Mouse (Mus musculus) small intestine, adult 2 months (tissue): ENCODE data around the gene Dip2c. TPM values are rescaled to one million over a fixed set of nuclear protein-coding genes. Genes with fewer than 3 reads are reported as not detected.
A peak's percentile ranks its signal among the peaks of the same experiment; 100 is the strongest.

Experiments used
- H3K27ac ChIP-seq: fragments of 200-500 bp; 2 replicates; pipeline ENCODE4 v1.5.1; 2012; ENCODE audit warnings: low read depth, low read length, control low read depth, inconsistent platforms; ENCODE audit not compliant: insufficient read depth
- H3K27me3 ChIP-seq: fragments of 200-500 bp; 2 replicates; pipeline ENCODE4 v1.6.1; 2012; ENCODE audit warnings: mild to moderate bottlenecking, moderate library complexity, low read length, inconsistent platforms; ENCODE audit not compliant: control insufficient read depth, insufficient read depth
- H3K36me3 ChIP-seq: fragments of 200-500 bp; 2 replicates; pipeline ENCODE4 v1.6.1; 2012; ENCODE audit warnings: mild to moderate bottlenecking, low read length, control low read depth, inconsistent platforms; ENCODE audit not compliant: control insufficient read depth, insufficient read depth
- H3K4me1 ChIP-seq: fragments of 200-500 bp; 2 replicates; pipeline ENCODE4 v1.6.1; 2012; ENCODE audit warnings: low read length, inconsistent platforms, mixed read lengths; ENCODE audit not compliant: control insufficient read depth, insufficient read depth, insufficient read length
- H3K4me3 ChIP-seq: fragments of 200-500 bp; 2 replicates; pipeline ENCODE4 v1.5.1; 2012; ENCODE audit warnings: low read depth, mild to moderate bottlenecking, control low read depth, inconsistent platforms, low read length, moderate library complexity
- CTCF ChIP-seq: fragments of 200-500 bp; IDR thresholded peaks from 2 replicates; pipeline ENCODE4 v1.5.1; 2012; ENCODE audit warnings: low read depth, mild to moderate bottlenecking, control low read depth, inconsistent platforms, low read length, moderate library complexity, mixed read lengths; ENCODE audit not compliant: insufficient replicate concordance, insufficient read length; ENCODE audit errors: extremely low read depth
- POLR2A ChIP-seq: fragments of 200-500 bp; IDR thresholded peaks from 2 replicates; pipeline ENCODE4 v1.6.1; 2012; ENCODE audit warnings: low read depth, mild to moderate bottlenecking, control low read depth, inconsistent platforms, low read length, moderate library complexity
- whole genome bisulfite sequencing: fragments of 180-500 bp; shearing (Covaris S2); methylation state at CpG from one replicate; pipeline ENCODE4 v1.1.7; 2018; 5-methylcytosine and 5-hydroxymethylcytosine counted together
- polyA plus RNA-seq: library from polyadenylated mRNA; depleted of rRNA; stranded (reverse); fragments of >200 nt; gene quantifications from 2 replicates; pipeline ENCODE4 v1.2.3, GENCODE M21; 2012; rRNA removed

Gene Dip2c
- polyA plus RNA-seq, result 2.5 TPM in 2 replicates

DNA sequence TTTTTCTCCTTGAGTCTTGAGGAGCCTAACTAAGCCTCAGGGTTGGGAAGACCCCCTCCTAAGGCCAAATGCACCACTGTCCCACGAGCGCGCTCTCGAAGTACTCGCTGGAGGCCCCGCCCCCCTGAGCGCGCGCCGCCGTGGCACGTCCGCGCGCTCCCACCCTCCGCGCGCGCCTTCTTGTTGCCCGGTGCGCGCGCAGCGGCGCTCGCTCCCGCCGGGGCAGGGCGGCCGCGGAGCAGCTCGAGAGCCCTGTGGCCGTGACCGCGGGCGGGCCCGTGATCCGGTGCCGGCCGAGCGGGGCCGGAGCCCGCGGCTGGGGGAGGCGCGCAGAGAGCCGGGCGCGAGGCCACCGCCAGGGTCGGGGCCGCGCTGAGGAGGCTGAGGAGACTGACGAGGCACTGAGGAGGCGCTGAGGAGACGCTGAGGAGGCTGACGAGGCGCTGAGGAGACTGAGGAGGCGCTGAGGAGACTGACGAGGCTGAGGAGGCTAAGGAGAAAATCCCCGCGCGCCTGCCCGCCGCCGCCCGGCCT is at the start of gene Dip2c:
Dip2c (plus strand) TSS at position 207 of the 534 bp plus-strand sequence.
- no peaks in the 10 kb centered on the region for H3K36me3 ChIP-seq
- TF ChIP-seq POLR2A (0 out of 2 replicates have a peak, but pooled peaks have one; percentile 36), CTCF (no peak)
- 1% methylated on average over 66 of the region's 67 CpGs for WGBS
- H3K27ac ChIP-seq, result peak within 1 kb of the TSS; percentile 65; the same call in 1 of the 2 replicates
- H3K27me3 ChIP-seq, result no peaks in the 10 kb centered on the region
- no peaks in the 10 kb centered on the region for H3K4me1 ChIP-seq
- peak within 1 kb of the TSS; percentile 89 for H3K4me3 ChIP-seq

DNA sequence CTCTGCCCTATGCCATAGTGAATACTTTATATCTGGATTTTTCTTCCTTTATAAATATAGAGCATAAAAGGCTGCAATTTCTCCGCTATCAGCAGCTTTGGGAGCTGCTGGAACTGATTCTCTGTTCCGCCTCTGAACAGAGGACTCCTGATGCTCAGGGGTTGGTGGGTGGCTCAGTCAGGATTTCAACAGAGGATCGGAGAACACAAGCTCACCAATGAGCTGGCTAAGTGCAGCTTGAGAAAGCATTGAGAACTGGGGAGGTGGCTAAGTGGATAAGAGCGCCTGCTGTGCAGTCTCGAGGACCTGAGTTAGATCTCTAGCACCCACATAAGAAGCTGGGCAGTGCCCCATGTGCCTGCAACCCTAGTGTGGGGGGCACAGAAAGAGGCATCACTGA is 49.2 kb upstream of the Dip2c start:
- TF ChIP-seq CTCF, result no peak
- TF ChIP-seq POLR2A, result no peak
- H3K27me3 ChIP-seq, result no peaks in the 10 kb centered on the region
- no peak overlapping the region for H3K4me3 ChIP-seq
- H3K27ac ChIP-seq, result no peak overlapping the region
- 88% methylated on average over 5 of the region's 5 CpGs for WGBS
- H3K4me1 ChIP-seq, result no peaks in the 10 kb centered on the region
- H3K36me3 ChIP-seq, result no peaks in the 10 kb centered on the region

DNA sequence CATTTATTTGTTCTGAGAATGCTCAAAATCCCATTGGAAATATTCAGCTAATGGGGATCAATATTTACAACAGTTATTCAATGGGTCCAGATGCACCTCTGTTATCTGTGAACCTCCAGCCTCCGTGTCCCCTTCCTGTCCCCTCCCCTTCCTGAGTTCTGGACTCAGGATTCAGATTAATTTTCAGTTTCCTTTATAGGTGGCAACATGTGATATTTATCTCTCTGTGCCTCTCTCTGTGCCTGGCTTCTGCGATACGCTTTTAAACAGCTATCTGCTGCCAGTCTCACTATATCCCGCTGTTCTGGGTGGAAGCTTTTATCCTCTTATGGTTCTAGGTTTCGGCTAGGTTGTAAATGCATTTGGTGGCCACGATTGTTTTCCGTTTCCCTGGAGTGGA is 38.8 kb upstream of the Dip2c start:
- TF ChIP-seq CTCF (no peak), POLR2A (no peak)

DNA sequence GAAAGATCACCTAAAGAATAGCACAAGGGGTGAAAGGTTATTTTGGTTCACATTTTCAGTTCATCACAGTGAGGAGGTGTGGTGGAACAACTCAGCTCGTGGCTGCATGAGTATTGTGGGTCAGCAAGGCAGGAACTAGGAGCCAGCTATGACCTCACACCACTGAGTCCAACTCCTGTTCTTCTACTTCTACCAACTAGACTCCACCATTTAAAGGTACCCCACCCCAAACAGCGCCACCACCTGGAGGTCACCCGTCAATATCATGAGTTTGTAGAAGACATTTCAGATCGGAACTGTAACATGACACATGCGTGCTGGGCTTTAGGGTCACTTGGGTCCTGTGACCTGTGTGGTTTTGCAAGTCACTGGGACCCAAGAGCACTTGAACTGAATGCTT is 37.2 kb upstream of the Dip2c start:
- no peaks in the 10 kb centered on the region for H3K4me1 ChIP-seq
- no peaks in the 10 kb centered on the region for H3K27me3 ChIP-seq
- H3K36me3 ChIP-seq, result no peaks in the 10 kb centered on the region
- H3K27ac ChIP-seq, result no peak overlapping the region
- WGBS, result 82% methylated on average over 5 of the region's 5 CpGs
- TF ChIP-seq CTCF, result no peak
- no peak for TF ChIP-seq POLR2A
- H3K4me3 ChIP-seq, result no peak overlapping the region

More for the DNA sequence above, 38.8 kb upstream of the Dip2c start:
- no peak overlapping the region for H3K4me3 ChIP-seq
- WGBS, result 76% methylated on average over 7 of the region's 7 CpGs
- no peaks in the 10 kb centered on the region for H3K27me3 ChIP-seq
- H3K27ac ChIP-seq, result no peak overlapping the region
- H3K36me3 ChIP-seq, result no peaks in the 10 kb centered on the region
- H3K4me1 ChIP-seq, result no peaks in the 10 kb centered on the region

DNA sequence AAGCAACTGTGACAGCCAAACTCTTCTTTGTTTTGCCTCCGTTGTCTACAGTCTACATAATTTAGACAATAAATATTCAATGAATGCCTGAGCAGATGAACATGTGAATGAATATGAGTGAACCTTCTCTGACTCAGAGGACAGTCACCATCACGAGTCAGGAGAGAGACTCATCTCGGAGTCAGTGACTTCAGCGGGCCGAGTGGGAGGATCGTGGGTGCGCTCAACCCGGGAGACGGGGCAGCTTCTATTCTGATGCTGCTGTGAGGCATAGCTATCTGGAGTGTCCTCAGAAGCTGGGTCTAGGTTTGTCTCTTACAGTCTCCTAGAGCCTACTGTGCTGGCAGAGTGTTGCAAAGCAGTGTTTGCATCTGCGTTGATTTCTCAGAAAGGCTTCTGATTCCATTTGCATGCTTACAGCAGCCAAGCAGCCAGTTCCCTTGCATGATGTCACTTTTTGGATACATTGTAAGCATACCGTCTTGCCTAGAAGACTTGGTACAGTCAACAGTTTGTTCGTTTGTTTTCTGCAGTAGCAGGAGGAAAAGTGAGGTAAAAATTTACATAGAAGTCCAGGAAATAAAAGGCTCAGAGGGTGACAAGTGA is 36.6 kb upstream of the Dip2c start:
- Histone ChIP-seq H3K4me3 (no peak overlapping the region), H3K27me3 (no peaks in the 10 kb centered on the region), H3K36me3 (no peaks in the 10 kb centered on the region), H3K4me1 (no peaks in the 10 kb centered on the region), H3K27ac (no peak overlapping the region)
- WGBS, result 86% methylated on average over 12 of the region's 12 CpGs
- no peak for TF ChIP-seq POLR2A
- no peak for TF ChIP-seq CTCF

DNA sequence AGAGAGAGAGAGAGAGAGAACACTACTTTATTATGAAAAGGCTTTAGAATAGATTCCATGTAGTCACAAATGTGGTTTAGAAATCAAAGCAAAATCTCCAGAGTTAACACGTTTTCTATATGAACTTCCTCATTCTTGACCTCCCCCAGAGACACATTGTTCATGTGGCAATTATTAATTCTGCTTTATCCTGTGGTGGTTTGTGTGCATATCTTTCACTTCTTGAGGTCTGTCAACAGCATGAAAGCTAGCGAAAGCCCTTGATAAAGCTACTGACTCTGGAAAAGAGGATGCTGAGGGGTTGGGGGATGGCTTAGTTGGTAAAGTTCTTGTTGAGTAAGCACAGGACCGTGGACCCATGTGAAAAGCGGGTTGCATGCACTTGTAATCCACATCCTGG is 14.6 kb upstream of the Dip2c start:
- WGBS, result 57% methylated on average over 4 of the region's 4 CpGs
- Histone ChIP-seq H3K27ac (no peak overlapping the region), H3K4me3 (no peak overlapping the region), H3K27me3 (no peaks in the 10 kb centered on the region), H3K4me1 (no peaks in the 10 kb centered on the region), H3K36me3 (no peaks in the 10 kb centered on the region)
- TF ChIP-seq POLR2A, result no peak
- TF ChIP-seq CTCF, result no peak

DNA sequence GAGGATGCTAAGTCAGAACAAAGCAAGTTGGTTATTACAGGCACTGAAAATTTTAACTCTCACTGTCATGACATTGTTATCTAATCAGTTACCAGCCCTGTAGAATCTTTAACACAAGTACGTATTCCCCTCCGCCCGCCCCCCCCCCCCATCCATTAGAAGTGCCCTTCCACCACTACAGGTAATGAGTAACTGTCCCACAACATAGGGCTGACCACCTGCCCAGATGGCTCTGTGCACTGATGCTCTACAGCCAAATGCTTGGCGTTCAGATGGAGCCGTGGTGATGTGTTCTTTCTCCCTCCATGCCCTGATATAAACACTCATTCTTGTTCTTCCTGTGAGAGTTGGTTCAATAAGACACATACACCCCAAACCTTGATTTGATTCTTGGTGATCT is 10.8 kb upstream of the Dip2c start:
- no peaks in the 10 kb centered on the region for H3K4me1 ChIP-seq
- no peaks in the 10 kb centered on the region for H3K36me3 ChIP-seq
- no peak overlapping the region for H3K4me3 ChIP-seq
- 81% methylated on average over 5 of the region's 5 CpGs for WGBS
- H3K27me3 ChIP-seq, result no peaks in the 10 kb centered on the region
- no peak overlapping the region for H3K27ac ChIP-seq
- TF ChIP-seq CTCF, result no peak
- no peak for TF ChIP-seq POLR2A
